Mouse (Mus musculus) CH12.LX (cell line): Measurements from ENCODE around the gene Gm11032. TPM values are rescaled to one million over a fixed set of nuclear protein-coding genes. Genes with fewer than 3 reads are reported as not detected.

Source experiments
- DNase-seq: peaks from one replicate; pipeline ENCODE4 v3.0.0-alpha.2; 2013; ENCODE audit errors: extremely low read depth
- H3K27ac ChIP-seq: 2 replicates; pipeline ENCODE4 v1.5.1; 2012; ENCODE audit warnings: low read depth, mild to moderate bottlenecking, control low read depth, moderate library complexity; ENCODE audit not compliant: insufficient read depth
- H3K27me3 ChIP-seq: replicated peaks from 2 replicates; pipeline ENCODE3; 2012; ENCODE audit warnings: inconsistent platforms
- H3K36me3 ChIP-seq, 2 experiments: replicated peaks in 1 of 2; 2 replicates each; pipeline versions ENCODE3 to v1.6.1; 2012; ENCODE audit warnings: inconsistent platforms in 1 of 2, low read length in 1 of 2, mild to moderate bottlenecking in 1 of 2, mixed read lengths in 1 of 2, moderate library complexity in 1 of 2; ENCODE audit not compliant: control insufficient read depth in 1 of 2, insufficient read depth in 1 of 2
- H3K4me1 ChIP-seq, 2 experiments: 2 replicates each; pipeline ENCODE4 v1.6.1; 2012; ENCODE audit warnings: inconsistent platforms in 1 of 2, moderate library complexity in 1 of 2; ENCODE audit not compliant: insufficient read depth in 2 of 2, control insufficient read depth in 1 of 2
- H3K4me2 ChIP-seq: 2 replicates; pipeline ENCODE4 v1.6.1; 2012; ENCODE audit warnings: low read depth, mild to moderate bottlenecking, control low read depth; ENCODE audit not compliant: poor library complexity, insufficient read depth, severe bottlenecking
- H3K4me3 ChIP-seq, 3 experiments: fragments of 150-350 bp in 1 of 3; sonication (generic) in 1 of 3; replicated peaks in 1 of 3; 2 replicates each; pipeline versions ENCODE3 to v1.5.1; 2011 to 2012; ENCODE audit warnings: low read depth in 2 of 3, low read length in 2 of 3, mild to moderate bottlenecking in 2 of 3, moderate library complexity in 2 of 3, control low read depth in 1 of 3, improper control_type of control experiment in 1 of 3, inconsistent platforms in 1 of 3, mixed read lengths in 1 of 3; ENCODE audit not compliant: poor library complexity in 1 of 3
- H3K79me2 ChIP-seq: replicated peaks from 2 replicates; pipeline ENCODE4 v1.6.1; 2012; ENCODE audit warnings: mild to moderate bottlenecking, moderate library complexity; ENCODE audit not compliant: control insufficient read depth, poor library complexity, insufficient read depth, severe bottlenecking; ENCODE audit errors: extremely low read depth
- H3K9ac ChIP-seq: 2 replicates; pipeline ENCODE4 v1.6.1; 2012; ENCODE audit warnings: low read depth, mild to moderate bottlenecking, control low read depth, moderate library complexity; ENCODE audit not compliant: insufficient read depth
- H3K9me3 ChIP-seq: replicated peaks from 2 replicates; pipeline ENCODE3; 2012; ENCODE audit warnings: low read length, inconsistent platforms, mixed read lengths
- BHLHE40 ChIP-seq: IDR thresholded peaks from 2 replicates; pipeline ENCODE4 v1.6.1; 2011; ENCODE audit warnings: mild to moderate bottlenecking, low read depth, low read length, improper control_type of control experiment
- CHD1 ChIP-seq: IDR thresholded peaks from 2 replicates; pipeline ENCODE4 v1.6.1; 2012; ENCODE audit warnings: low read depth, low read length, improper control_type of control experiment, inconsistent platforms
- CHD2 ChIP-seq: IDR thresholded peaks from 2 replicates; pipeline ENCODE4 v1.6.1; 2011; ENCODE audit warnings: low read length, improper control_type of control experiment
- E2F4 ChIP-seq: IDR thresholded peaks from 2 replicates; pipeline ENCODE4 v1.6.1; 2011; ENCODE audit warnings: low read depth, low read length, improper control_type of control experiment; ENCODE audit not compliant: insufficient replicate concordance
- ELF1 ChIP-seq: IDR thresholded peaks from 2 replicates; pipeline ENCODE4 v1.6.1; 2014; ENCODE audit warnings: low read depth, mild to moderate bottlenecking, inconsistent platforms, low read length, improper control_type of control experiment
- JUN ChIP-seq: IDR thresholded peaks from 2 replicates; pipeline ENCODE4 v1.6.1; 2011; ENCODE audit warnings: low read depth, mild to moderate bottlenecking, low read length, improper control_type of control experiment, moderate library complexity; ENCODE audit not compliant: insufficient read depth
- JUND ChIP-seq: conservative IDR thresholded peaks from 2 replicates; pipeline ENCODE4 v1.6.1; 2011; ENCODE audit warnings: low read depth, low read length, improper control_type of control experiment
- KAT2A ChIP-seq: IDR thresholded peaks from 2 replicates; pipeline ENCODE4 v1.6.1; 2012; ENCODE audit warnings: low read length, improper control_type of control experiment, inconsistent platforms; ENCODE audit not compliant: insufficient replicate concordance
- MAFK ChIP-seq: IDR thresholded peaks from 2 replicates; pipeline ENCODE4 v1.6.1; 2011; ENCODE audit warnings: low read length, improper control_type of control experiment; ENCODE audit not compliant: insufficient replicate concordance
- MAX ChIP-seq: IDR thresholded peaks from 2 replicates; pipeline ENCODE4 v1.6.1; 2011; ENCODE audit warnings: low read length, improper control_type of control experiment
- NRF1 ChIP-seq: IDR thresholded peaks from 2 replicates; pipeline ENCODE4 v1.6.1; 2014; ENCODE audit warnings: low read depth, mild to moderate bottlenecking, inconsistent platforms, low read length, improper control_type of control experiment, moderate library complexity
- RAD21 ChIP-seq: IDR thresholded peaks from 2 replicates; pipeline ENCODE4 v1.6.1; 2011; ENCODE audit warnings: low read depth, mild to moderate bottlenecking, low read length, improper control_type of control experiment, moderate library complexity
- SMC3 ChIP-seq: IDR thresholded peaks from 2 replicates; pipeline ENCODE4 v1.6.1; 2011; ENCODE audit warnings: low read depth, low read length, improper control_type of control experiment
- TCF12 ChIP-seq: IDR thresholded peaks from 2 replicates; pipeline ENCODE4 v1.6.1; 2014; ENCODE audit warnings: low read depth, mild to moderate bottlenecking, inconsistent platforms, low read length, improper control_type of control experiment
- UBTF ChIP-seq: IDR thresholded peaks from 2 replicates; pipeline ENCODE4 v1.6.1; 2012; ENCODE audit warnings: low read depth, mild to moderate bottlenecking, inconsistent platforms, low read length, improper control_type of control experiment, moderate library complexity
- ZKSCAN1 ChIP-seq: IDR thresholded peaks from 2 replicates; pipeline ENCODE4 v1.6.1; 2012; ENCODE audit warnings: low read depth, inconsistent platforms, low read length, improper control_type of control experiment, borderline replicate concordance
- ZNF384 ChIP-seq: IDR thresholded peaks from 2 replicates; pipeline ENCODE4 v1.6.1; 2012; ENCODE audit warnings: low read depth, low read length, improper control_type of control experiment, inconsistent platforms
- dilution Hi-C: fragments of 300-500 bp; cut with MboI; formaldehyde crosslinking; loops from 2 replicates; pipeline ENCODE4 v1.14.3; 2020; ENCODE audit warnings: low sequenced_read_pairs; ENCODE audit not compliant: extremely low pct_unique_long_range_greater_than_20kb, extremely low pct_ligation_motif_present
- in situ Hi-C: fragments of 300-500 bp; cut with MboI; formaldehyde crosslinking; loops from 3 replicates; pipeline ENCODE4 v1.14.3; 2019; ENCODE audit warnings: low sequenced_read_pairs, low pct_ligation_motif_present, low pct_unique_long_range_greater_than_20kb, mixed read lengths
- polyA plus RNA-seq: library from polyadenylated mRNA; unstranded; fragments of >175 nt; gene quantifications from 2 replicates; pipeline ENCODE4 v1.2.1, GENCODE M21; 2012; ENCODE audit warnings: low read depth; ENCODE audit not compliant: insufficient read length
- total RNA-seq, 2 experiments: library from RNA; depleted of rRNA; stranded (reverse); fragments of 300-350 nt in 1 of 2; fragments of >200 nt in 1 of 2; gene quantifications; 2 replicates each; pipeline ENCODE4 v1.2.3; 2012 to 2014

The Gm11032 gene
- total and polyA plus RNA-seq, 3 experiments, result not detected

DNA sequence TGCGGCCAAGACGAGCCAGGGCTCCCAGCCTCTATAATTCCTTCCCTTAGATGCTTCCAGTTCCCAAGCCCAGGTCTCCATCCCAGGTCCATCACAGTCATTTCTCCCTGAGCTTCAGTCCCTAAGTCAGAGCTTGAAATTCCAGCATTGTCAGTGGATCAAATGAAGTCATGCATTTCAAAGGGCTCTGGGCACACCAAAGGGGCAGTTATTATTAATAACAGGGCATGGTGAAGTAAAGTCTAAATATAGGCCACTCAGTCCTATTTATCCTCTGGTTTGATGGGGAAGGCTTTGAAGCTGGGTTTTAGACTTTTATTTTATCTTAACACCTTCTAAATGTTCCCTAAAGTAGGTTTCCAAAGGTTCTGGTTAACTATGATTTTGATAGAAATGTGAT, 8.0 kb upstream of the Gm11032 start:
- TF ChIP-seq NRF1 (no peak), ZNF384 (no peak), MAFK (no peak), JUND (no peak), TCF12 (no peak), CHD2 (no peak)
- Histone ChIP-seq H3K27ac (no peak overlapping the region), H3K27me3 (peaks cover 15% of the 10 kb centered on the region), H3K4me2 (no peak overlapping the region), H3K9me3 (no peaks in the 10 kb centered on the region), H3K4me1 (peaks cover 0 to 3% of the 10 kb centered on the region in 2 experiments; a peak in 2 of 4 replicates), H3K36me3 (no peaks in the 10 kb centered on the region), H3K9ac (no peak overlapping the region), H3K79me2 (no peaks in the 10 kb centered on the region), H3K4me3 (no peak overlapping the region)
- no peak for DNase-seq
- in situ Hi-C loops (no loop called here), dilution Hi-C loops (no loop called here)

DNA sequence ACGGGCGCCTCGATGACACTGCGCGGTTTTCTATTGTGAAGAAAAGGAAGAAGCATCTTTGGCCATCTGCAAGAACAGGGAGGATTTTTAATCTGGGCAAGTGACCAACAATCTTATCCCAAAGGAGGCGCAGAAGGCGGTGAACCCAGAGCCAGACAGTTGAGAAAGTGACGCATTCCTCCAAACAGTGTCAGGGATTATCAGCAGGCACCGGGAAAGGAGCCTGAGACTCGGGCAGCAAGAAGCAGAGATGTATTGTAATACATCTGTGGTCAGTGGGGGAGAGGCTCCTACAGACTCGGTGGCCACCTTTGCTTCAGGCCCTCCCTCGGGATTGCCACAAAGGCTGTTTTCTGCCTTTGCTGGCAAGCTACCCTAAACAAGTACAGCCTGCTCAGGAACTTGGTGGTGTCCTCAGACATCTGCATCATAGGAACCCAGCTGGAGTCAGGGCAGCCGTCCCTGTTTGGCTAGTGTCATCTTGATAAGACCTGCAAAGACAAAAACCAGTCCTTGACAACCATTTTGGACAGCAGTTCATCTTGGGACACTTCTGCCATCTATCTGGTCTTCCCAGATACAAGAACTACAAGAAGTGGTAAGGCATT, 738 bp downstream of the Gm11032 start:
- no peak for TF ChIP-seq KAT2A
- no peak for TF ChIP-seq SMC3
- TF ChIP-seq ZKSCAN1, result no peak
- no peak for TF ChIP-seq BHLHE40
- TF ChIP-seq MAX, result no peak
- no peak for TF ChIP-seq TCF12
- no peak for TF ChIP-seq UBTF
- TF ChIP-seq RAD21, result no peak
- TF ChIP-seq CHD1, result no peak
- TF ChIP-seq E2F4, result no peak
- no peak for TF ChIP-seq ELF1
- no peak for TF ChIP-seq JUN
- Histone ChIP-seq H3K9me3 (no peaks in the 10 kb centered on the region), H3K4me2 (no peak overlapping the region), H3K9ac (no peak overlapping the region), H3K4me1 (peaks cover 0 to 5% of the 10 kb centered on the region in 2 experiments; a peak in 2 of 4 replicates), H3K36me3 (no peaks in the 10 kb centered on the region), H3K27me3 (no peaks in the 10 kb centered on the region), H3K27ac (no peak overlapping the region), H3K79me2 (no peaks in the 10 kb centered on the region), H3K4me3 (no peak overlapping the region)
- no peak for DNase-seq
- dilution Hi-C loops, result no loop called here
- in situ Hi-C loops, result no loop called here
